Mouse (Mus musculus) olfactory bulb, adult 2 months (tissue): Measurements from ENCODE around the gene Rcbtb2. TPM values are rescaled to one million over a fixed set of nuclear protein-coding genes. Genes with fewer than 3 reads are reported as not detected.

Source experiments
- H3K27ac ChIP-seq: fragments of 200-500 bp; 2 replicates; pipeline ENCODE4 v1.5.1; 2012; ENCODE audit warnings: low read depth, low read length; ENCODE audit not compliant: insufficient read depth
- H3K4me1 ChIP-seq: fragments of 200-500 bp; 2 replicates; pipeline ENCODE4 v1.6.1; 2012; ENCODE audit warnings: low read length; ENCODE audit not compliant: control insufficient read depth, insufficient read depth
- H3K4me3 ChIP-seq: fragments of 200-500 bp; 2 replicates; pipeline ENCODE4 v1.5.1; 2012; ENCODE audit warnings: mild to moderate bottlenecking, low read depth, low read length, moderate library complexity; ENCODE audit not compliant: insufficient read depth
- CTCF ChIP-seq: fragments of 200-500 bp; IDR thresholded peaks from 2 replicates; pipeline ENCODE4 v1.5.1; 2012; ENCODE audit warnings: low read depth, mild to moderate bottlenecking, low read length, moderate library complexity; ENCODE audit not compliant: insufficient read depth
- POLR2A ChIP-seq: fragments of 200-500 bp; IDR thresholded peaks from 2 replicates; pipeline ENCODE4 v1.6.1; 2012; ENCODE audit warnings: mild to moderate bottlenecking, low read depth, low read length, moderate library complexity; ENCODE audit not compliant: insufficient read depth
- WGBS: fragments of 180-500 bp; shearing (Covaris S2); methylation state at CpG from one replicate; pipeline ENCODE4 v1.1.7; 2018; 5-methylcytosine and 5-hydroxymethylcytosine counted together
- polyA plus RNA-seq: library from polyadenylated mRNA; stranded (reverse); fragments of >200 nt; gene quantifications from 2 replicates; pipeline ENCODE4 v1.2.4, GENCODE M21; 2012; ENCODE audit warnings: low replicate concordance; ENCODE audit not compliant: missing spikeins, insufficient read depth, insufficient read length

Rcbtb2 gene
- not detected in 2 replicates for polyA plus RNA-seq

DNA sequence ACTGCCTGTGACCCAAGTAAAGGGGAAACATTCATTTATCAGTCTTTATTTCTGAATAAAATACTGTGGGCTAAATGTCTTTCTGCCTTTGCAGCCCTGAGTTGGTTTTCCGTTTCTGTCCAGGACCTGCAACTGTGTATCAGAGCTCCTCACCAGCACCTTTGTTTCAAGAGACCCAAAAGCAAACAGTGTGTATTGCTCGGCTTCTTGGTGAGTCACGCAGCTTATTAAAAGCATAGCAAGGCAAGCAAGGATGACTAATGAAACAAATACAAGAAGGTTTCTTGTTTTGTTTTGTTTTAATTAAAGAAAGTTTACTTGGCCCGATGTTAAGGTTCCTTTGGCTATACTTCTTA is at the start of gene Rcbtb2:
Gene Rcbtb2, plus strand, starts transcription at position 115 of the 356 bp plus-strand sequence.
- H3K4me1 ChIP-seq: peaks cover 3% of the 10 kb centered on the region
- H3K4me3 ChIP-seq: no peak within 1 kb of the TSS
- TF ChIP-seq CTCF: no peak
- TF ChIP-seq POLR2A: no peak
- H3K27ac ChIP-seq: peak within 1 kb of the TSS; percentile 57; the same call in 1 of the 2 replicates
- 13% methylated on average over 4 of the region's 4 CpGs for WGBS

DNA sequence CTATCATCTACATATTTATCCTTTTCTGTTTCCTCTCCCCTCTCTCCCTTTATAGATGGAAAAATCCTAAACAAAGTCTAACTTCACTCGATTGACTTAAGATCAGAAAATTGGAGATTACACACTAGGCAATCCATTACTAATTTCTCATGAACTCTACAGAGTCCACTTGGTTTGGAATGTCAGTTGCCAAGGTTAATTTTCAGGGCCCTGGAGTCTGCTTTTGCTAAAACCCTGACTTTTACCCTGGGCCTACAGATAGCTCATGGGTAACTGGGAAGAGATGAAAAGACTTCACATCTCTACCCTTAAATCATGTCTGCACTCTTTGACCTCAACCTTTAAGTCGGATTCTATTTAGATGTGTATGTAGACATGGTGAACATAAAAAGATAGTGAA is 39.3 kb upstream of the Rcbtb2 start:
- Histone ChIP-seq H3K27ac (no peak overlapping the region), H3K4me1 (no peaks in the 10 kb centered on the region), H3K4me3 (no peak overlapping the region)
- 93% methylated on average over 2 of the region's 2 CpGs for WGBS
- TF ChIP-seq CTCF (no peak), POLR2A (no peak)

- WGBS: 60% methylated on average over 3 of the region's 3 CpGs
- Histone ChIP-seq H3K27ac (no peak overlapping the region), H3K4me3 (no peak overlapping the region), H3K4me1 (no peaks in the 10 kb centered on the region)
- TF ChIP-seq POLR2A (no peak), CTCF (no peak)
Measured at GRCm38 (mm10) chr14:73086425-73086824, 36.4 kb upstream of the Rcbtb2 start.

- TF ChIP-seq POLR2A (no peak), CTCF (no peak)
- Histone ChIP-seq H3K4me3 (no peak overlapping the region), H3K27ac (no peak overlapping the region), H3K4me1 (no peaks in the 10 kb centered on the region)
- whole genome bisulfite sequencing: 77% methylated on average over 5 of the region's 5 CpGs
Measured at GRCm38 (mm10) chr14:73087247-73087646, 35.6 kb upstream of the Rcbtb2 start.

GRCm38 (mm10) chr14:73087746-73088145 is 35.1 kb upstream of the Rcbtb2 start:
- Histone ChIP-seq H3K4me3 (no peak overlapping the region), H3K4me1 (no peaks in the 10 kb centered on the region), H3K27ac (no peak overlapping the region)
- 88% methylated on average over 5 of the region's 5 CpGs for WGBS
- TF ChIP-seq POLR2A (no peak), CTCF (no peak)

GRCm38 (mm10) chr14:73088224-73088623 is 34.6 kb upstream of the Rcbtb2 start:
- Histone ChIP-seq H3K4me3 (no peak overlapping the region), H3K4me1 (no peaks in the 10 kb centered on the region), H3K27ac (no peak overlapping the region)
- 93% methylated on average over 1 of the region's 1 CpGs for WGBS
- TF ChIP-seq CTCF: no peak
- TF ChIP-seq POLR2A: no peak

DNA sequence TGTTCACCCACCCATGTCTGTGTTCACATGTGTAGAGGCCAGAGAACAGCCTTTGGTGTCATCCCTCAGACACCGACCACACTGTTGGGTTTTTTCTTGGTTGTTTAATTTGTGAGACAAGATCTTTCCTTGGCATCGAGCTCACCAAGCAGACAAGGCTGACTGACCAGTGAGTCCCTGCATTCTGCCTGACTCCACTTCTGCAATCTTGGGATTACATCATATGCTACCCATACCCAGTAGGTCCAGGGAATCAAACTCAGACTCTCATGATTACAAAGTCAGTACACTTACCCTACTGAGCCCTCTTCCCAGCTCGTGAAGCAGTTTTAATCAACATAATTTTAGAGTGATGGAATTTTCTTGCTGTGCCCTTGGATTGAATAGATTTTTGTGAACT is 30.0 kb upstream of the Rcbtb2 start:
- no peak overlapping the region for H3K27ac ChIP-seq
- TF ChIP-seq POLR2A: no peak
- no peak for TF ChIP-seq CTCF
- no peaks in the 10 kb centered on the region for H3K4me1 ChIP-seq
- no peak overlapping the region for H3K4me3 ChIP-seq
- WGBS: 94% methylated on average over 3 of the region's 3 CpGs

DNA sequence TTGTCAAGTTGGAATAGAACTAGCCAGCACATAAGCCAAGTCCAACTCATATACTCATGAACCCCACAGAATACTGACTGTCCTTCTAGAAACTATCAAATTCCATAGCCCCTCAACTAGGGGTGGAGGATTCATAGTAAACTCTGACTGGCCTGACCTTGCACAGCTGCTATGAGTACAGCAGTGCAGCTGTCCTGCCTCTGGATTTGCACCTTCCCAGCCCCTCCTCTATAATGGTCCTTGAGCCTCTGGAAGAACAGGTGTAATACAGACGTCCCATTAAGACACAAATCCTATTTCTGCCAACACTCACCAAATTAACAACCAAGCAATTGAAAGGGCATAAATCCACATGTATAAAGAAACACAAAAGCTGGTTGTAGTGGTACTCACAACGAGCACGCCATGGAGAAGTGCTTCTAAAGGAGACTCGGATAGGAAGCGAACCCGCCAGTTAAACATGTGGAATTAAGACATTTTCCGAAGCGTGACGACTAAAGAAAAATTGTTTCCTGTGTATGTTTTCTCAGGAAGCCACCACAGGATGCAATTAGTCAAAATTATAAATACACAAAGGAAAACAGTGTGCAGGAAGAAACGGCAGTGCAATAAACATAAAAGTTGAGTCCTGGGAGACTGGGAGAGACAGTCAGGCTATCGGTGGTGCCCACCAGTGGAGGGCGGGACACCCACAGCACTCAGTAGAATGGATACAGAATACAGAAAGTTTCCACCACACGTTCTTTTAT is 27.9 kb upstream of the Rcbtb2 start:
- no peak for TF ChIP-seq POLR2A
- TF ChIP-seq CTCF: no peak
- Histone ChIP-seq H3K4me3 (no peak overlapping the region), H3K4me1 (no peaks in the 10 kb centered on the region), H3K27ac (no peak overlapping the region)
- 62% methylated on average over 13 of the region's 13 CpGs for WGBS

DNA sequence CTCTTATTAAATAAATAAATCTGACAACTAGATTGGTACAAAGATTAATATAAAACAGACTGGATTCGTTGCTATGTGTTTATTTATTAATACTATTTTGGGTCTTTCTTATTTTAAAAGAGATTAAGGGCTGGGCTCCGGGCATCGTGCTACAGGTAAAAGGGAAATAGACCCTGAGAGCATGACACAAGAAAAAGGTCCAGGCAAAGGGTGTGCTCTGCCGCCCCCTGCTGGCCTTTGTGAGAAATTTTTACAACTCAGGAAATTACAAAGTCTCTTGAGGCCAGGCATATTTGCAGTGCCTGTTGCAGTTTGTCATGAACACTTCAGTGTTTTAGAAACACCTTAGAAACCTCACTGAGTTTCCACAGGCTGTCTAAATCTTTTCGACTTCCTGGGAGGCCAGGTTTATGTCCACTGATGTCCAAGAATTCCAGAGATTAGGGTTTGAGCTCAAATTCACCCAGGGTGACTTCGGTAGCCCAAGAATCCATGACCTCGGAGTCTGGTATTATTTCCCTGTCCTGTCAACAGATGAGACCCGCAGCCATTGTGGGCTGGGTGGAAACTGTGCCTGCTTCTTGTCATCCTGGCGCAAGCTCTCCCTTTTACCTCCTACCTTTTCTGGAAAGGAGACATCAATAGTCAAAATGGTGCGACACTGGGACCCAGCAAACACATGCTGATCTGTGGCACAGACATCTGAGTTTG is 24.0 kb upstream of the Rcbtb2 start:
- no peak for TF ChIP-seq POLR2A
- TF ChIP-seq CTCF: peak; percentile 34; the same call in 1 of the 2 replicates
- H3K27ac ChIP-seq: no peak overlapping the region
- no peak overlapping the region for H3K4me3 ChIP-seq
- H3K4me1 ChIP-seq: no peaks in the 10 kb centered on the region
- 45% methylated on average over 10 of the region's 10 CpGs for WGBS
